Mouse (Mus musculus) frontal cortex, adult (tissue): ENCODE results near the gene Cd24a.

Experiments
- ATAC-seq: cut with Nextera tagmentation; 2 replicates; pipeline ENCODE4 v1.9.2; 2017; ENCODE audit warnings: mild to moderate bottlenecking, moderate library complexity, mixed read lengths; ENCODE audit not compliant: low TSS enrichment

Cd24a gene

DNA sequence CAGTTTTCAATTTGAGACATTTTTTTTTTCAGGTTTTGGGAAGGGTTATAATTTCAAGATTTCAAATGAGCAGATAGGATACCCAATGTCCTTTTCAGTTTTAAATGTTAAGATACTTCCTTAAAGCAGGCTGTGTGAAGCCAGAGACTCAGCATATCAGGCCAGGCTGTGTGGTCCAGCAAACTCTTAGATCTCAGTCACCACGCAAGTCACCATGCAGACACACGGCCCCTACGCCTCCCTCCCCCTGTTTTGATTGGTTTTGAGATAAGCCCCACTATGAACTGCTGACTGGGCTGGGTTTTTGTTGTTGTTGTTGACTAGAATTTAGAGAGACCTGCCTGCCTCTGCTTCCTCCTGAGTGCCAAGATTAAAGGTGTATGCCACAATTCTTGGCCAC is 3.2 kb downstream of the Cd24a start:
- ATAC-seq = no peak

DNA sequence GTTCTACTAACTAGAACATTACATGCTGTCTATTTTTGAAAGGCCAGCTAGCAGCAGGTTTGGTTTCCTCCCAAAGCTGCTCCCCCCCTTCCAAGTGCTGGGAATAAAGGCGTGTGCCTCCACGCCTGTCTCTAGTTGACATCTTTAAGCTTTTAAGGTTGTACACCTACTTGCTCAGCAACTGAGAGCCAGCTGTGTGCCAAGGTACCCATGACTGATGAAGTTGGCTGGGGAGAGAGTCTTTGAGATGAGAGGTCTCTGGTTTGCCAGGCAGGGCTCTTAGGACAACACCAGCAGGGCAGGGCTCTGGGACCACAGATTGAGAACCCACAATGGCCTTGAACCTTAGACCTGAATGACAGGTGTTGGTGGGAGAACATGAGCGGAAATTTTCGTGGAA is 6.5 kb downstream of the Cd24a start:
- no peak for ATAC-seq

DNA sequence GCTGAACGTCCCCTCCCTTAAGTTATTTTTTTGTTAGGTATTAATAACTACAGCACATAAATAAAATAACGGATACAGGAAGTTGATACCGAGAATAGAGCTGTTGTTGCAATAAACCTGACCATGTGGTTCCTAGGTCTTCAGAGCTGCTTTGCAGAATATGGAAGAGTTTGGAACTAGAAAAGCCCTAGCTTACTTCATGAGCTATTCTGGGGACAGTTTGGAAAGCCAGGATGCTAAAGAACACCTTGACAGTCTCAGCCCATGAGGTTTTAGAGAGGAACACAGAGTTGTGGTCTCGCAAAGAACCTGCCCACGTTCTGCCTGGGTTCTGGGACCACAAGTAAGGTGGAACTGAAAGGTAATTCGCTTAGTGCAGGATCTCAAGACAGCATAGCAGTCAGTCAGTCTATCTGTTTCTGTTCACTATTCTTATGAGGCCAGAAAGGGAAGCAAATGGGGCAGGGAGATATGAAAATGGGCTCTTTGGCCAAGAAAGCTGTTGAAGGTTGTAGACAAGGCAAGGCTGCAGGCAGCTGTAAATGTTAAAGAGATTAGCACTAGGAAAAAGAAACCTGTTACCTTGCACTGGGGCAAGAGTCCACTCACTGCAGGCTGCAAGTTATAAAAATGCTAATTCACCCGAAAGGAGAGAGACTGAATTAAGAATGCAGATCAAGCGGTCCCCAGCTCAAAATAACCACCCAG is 10.5 kb downstream of the Cd24a start:
- ATAC-seq = no peak

DNA sequence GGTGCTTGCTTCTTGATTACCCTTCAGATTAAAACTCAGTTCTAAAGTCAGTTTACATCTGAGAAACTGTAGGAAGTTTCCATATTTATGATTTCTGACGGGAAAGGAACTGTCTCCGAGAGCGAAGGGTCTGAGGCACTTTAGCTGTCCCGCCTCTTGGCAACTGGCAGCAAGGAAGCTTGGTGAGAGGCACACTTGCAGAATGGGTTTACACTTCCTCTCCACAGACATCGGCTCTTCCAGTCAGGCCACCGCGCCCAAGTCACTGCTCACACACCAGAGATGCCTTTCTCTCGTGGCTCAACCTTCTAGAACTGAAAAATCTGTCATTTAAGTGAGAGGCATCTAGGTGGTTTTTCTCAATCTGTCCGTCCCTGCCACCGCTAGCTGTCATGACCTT is 13.4 kb downstream of the Cd24a start:
- no peak for ATAC-seq

DNA sequence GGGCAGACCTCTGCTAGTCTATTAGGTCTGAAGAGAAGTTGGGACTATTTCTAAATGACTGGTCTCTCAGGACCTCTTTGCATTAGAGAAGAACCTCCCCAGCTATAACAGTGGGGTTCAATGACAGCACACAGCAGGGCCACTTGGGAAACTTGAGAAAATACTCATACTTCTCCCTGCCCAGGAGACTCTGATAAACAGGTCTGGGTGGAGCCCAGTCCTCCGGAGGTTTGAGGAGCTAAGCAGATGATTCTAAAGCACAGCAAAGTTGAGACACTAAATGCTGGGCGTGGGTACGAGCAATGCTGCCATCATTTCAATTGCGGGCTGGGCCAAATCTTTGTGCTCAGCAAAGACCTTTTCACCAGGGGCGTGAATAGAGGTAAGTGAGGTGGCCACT is 15.1 kb downstream of the Cd24a start:
- ATAC-seq = no peak

DNA sequence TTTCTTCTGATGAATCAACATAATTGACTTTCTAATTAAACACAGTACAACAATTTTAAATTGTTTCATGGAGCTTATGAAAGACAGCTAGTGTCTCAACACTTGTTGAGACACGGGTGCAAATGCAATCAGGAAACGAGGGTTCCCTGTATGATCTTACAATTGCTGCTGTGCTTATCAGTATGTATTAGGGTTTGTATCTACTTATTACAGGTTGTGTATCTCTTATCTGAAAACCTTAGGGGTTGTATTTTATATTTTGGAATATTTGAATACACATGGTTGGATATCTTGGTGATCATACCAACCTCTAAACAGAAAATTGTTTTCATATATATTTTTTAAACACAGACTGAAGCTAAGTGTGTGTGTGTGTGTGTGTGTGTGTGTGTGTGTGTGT is 16.1 kb downstream of the Cd24a start:
- ATAC-seq = no peak

DNA sequence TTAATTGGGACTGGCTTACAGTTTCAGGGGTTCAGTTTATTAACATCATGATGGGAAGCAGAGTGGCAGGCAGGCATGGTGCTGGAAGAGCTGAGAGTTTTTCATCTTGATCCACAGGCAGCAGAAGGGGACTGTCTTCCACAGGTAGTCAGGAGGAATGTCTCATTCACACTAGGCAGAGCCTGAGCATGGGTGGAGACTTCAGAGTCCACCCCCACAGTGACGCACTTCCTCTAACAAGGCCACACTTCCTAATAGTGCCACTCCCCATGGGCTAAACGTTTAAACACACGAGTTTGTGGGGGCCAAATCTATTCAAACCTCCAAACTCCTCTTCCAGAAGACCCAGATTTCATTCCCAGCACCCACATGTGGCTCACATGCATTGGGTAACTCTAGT is 16.8 kb downstream of the Cd24a start:
- no peak for ATAC-seq

DNA sequence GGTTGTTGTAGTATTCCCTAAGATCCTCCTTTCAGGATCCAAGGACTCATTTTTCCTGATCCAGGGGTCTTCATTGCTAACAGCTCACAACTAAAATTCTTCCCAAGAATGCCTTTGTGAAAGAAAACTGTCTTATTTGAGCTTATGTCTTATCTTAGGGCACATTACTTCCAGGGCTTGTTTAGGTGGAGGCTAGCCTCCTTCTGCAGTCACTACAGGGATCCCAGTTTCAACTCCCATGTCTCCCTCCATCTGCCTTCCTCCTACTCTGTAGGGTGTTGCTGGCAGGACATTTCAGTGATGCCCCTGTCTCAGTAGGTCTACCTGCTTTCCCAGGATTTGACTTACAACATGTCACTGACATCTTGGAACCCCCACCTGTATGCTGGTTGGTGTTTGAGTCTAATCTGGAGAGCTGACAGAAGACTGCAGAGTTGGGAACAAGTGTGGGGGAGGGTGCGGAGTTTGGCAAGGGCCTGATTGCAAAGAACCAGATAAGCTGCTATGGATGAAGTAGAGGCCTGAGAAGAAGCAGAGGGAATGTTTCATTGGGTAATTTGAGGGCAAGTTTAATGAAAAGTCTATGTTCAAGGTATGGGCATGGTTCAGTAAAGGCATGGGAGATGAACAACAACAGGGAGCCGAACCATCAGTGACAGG is 20.1 kb downstream of the Cd24a start:
- ATAC-seq = no peak

DNA sequence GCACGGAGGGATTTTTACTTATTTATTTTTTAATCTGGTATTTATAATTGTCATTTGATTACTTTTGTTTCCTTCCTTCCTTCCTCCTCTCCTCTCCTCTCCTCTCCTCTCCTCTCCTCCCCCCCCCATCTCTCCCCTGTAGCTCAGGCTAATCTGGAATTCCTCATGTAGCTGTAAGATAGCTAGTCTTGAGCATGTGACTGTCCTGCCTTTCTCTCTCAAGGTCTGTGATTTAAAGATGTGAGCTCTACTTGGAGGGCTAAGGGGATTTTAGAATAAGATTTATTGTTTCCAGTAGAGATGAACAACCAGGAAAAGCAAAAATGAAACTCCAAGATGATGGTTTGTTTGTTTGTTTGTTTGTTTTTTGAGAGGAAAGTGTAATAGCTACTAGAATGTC is 23.0 kb downstream of the Cd24a start:
- no peak for ATAC-seq

DNA sequence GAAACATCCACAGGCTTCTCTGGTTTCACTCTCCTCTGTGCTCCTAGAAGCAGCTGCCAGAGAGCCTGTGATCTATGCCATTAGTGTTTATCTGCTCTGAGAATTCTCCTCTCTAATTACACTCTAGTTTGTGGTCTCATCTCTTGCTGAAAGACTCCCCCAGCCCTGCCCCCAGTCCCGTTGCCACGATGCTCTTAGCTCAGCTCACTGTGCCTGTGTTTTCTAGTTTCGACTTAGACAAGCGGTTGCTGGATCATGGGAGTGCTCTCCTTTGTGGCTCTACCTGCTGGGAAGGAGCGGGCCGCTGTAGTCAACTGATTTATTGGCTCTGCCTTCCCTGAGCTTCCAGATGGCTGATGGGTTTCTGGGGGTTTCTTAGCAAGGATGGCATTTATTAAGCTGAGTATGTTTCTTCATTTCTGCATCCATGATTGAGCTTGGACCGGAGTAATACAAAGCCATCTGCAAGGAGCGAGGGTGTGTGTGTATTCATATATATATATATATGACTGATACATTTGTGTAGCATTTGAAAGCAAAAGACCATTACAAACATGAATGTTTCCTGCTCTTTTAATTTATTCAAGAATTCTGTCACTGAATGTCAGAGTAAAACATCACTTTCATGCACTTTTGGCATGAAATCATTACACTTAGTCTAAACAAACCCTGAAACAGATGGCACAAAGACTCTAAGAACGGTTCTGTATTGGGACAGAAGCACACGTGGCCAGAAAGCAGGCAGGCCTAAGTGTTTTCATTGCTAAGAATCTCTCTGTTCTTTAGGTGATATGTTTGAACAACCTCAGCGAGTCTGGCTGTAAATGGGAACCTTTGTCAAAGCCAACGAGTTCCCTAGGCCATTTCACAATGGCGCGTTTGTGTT is 23.7 kb downstream of the Cd24a start:
- ATAC-seq = no peak

DNA sequence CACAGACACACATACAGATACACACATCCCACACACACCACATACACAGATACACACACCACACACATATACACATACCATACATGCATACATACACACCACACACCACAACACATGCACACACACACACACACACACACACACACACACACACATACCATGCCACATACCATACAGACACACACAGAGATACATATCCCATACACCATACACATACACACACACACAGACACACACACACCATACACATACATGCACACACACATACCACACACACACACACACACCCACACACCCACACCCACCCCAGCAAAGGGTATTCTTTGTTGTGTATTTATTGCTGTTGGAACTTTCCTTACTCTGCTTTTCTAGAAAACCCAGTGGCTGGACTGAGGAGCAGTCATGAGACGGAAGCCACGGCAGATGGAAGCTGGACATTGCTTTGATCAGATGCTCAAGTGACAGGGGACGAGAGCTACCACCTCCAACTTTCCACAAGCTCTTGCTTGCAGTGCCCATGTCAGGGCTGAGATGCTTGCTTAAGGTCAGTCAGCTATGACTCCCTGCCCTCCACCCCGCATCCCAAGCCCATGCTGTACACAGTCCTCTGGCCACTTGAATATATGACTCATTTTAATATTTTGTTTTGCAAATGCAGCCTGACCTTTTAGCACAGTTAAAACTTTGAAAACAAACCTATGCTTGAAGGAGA is 26.0 kb downstream of the Cd24a start:
- no peak for ATAC-seq

DNA sequence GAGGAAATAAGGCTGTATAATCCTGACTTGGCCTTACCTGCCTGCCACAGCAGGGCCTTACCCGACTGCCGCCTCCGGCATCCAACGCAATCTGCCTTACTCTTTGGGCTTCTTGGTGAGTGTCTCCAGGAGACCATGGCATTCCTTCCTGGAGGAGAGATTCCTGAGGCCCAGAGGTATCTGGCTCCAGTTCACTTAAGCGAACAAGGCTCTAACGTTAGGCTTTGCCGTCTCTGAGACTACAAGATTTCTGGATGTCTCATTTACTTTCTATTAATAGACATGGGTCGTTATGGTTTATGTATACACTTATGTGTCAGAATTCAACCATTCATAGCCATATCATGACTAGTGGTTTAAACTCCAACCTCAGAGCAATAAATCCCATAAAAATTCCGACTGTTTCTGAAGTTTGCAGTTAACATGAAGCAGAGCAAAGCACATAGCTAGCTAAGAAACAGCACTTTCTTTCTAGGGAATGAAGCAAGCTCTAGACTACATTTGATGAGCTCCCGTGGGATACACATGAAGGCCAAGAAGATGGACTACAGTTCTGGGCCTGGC is 26.7 kb downstream of the Cd24a start:
- ATAC-seq = no peak

DNA sequence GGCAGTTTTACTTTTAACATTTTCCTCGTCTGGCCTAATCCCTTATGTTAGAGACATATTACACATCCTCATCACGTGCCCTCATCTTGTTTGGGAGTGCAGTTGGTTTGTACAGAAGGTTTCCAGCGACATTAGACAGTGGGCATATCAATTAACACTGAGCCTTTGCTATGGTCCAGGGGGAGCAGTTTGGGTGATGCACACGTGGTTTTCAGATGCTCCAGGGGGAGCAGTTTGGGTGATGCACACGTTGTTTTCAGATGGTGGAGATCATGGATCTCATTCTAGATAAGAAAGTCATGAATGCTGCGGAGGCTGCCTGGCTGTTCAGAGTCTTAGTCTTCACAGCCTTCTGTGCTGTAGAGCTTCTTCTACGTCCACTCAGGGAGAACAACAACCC is 27.8 kb downstream of the Cd24a start:
- ATAC-seq = no peak

DNA sequence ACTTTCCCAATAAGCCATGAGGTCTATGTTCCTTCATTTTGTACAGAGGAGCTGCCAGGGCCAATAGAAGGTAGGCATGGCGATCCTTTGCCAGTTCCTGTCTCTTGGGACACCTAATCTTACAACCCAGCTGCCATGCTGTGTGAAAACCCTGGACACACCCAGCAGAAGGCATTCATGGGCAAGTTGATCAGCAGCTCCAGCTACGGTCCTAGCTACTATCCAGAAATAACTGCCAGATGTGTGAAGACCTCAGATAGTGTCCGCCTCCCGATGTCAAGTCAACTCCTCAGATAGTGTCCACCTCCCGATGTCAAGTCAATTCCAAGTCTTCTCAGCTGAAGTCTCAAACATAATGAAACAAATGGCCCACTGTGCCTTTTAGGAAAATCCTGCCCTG is 31.4 kb downstream of the Cd24a start:
- ATAC-seq = no peak

DNA sequence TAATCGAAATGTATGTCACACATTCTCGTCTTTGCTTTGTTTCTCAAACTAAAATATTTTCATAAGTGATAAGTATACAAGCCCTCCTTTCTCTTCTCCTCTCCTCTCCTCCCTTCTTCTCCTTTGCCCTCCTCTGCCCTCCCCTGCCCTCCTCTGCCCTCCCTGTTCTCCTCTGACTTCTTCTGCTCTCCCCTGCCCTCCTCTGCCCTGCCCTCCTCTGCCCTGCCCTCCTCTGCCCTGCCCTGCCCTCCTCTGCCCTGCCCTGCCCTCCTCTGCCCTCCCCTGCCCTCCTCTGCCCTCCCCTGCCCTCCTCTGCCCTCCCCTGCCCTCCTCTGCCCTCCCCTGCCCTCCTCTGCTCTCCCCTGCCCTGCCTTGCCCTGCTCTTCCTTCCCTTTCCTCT is 31.9 kb downstream of the Cd24a start:
- no peak for ATAC-seq

DNA sequence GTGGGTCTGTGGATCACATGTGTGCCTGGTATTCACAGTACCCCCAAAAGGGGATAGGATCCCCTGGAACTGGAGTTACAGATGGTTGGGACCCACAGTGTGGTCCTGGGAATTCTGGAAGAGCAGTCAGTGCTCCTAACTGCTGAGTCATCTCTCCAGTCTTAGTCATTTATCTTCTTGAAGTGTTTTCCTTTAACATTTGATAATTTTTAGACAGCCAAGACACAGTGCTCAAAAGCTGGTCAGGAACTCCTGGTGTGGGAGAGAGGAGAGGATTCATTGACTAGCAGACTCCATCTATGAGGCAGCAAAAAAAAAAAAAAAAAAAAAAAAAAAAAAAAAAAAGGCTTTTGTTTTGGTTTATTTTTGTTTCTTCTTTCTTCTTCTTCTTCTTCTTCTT is 33.0 kb downstream of the Cd24a start:
- no peak for ATAC-seq

DNA sequence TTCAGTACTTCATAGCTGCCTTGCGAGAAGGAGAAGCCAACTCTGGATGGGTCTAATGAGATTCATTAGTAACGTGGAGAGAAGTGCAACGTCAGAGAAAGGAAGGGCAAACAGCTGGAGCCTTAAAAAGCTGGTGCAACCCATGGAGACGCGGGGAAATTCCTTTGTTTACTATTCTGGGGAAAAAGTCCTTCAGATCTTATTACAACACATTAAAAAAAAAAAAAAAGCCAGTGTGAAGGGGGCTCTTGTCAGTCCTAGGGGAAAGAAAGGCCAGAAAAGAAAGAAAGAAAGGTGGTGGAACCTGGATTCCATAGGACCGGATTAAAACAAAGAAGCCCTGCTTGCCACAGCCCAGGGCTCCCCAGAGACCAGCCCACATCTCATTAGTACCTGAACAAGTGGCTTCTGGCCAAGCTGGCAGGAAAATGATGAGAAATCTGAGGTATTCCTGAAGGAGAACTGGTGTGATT is 41.0 kb downstream of the Cd24a start:
- no peak for ATAC-seq

DNA sequence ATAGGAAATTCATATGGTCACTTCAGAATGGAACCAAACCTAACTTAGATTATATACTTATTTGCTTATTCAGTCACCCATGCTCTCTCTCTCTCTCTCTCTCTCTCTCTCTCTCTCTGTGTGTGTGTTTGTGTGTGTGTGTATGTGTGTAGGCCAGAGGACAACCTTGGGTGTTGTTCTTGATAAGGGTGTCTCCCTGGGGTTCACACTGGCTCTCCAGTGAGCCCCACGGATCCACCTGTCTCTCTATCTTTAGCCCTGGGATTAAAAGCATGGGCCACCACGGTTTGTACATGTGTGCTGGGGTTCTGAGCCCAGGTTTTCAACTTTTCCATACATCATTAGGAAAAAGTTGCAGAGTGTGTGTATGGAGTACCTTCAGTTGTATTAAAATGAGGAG is 41.9 kb downstream of the Cd24a start:
- ATAC-seq = no peak

DNA sequence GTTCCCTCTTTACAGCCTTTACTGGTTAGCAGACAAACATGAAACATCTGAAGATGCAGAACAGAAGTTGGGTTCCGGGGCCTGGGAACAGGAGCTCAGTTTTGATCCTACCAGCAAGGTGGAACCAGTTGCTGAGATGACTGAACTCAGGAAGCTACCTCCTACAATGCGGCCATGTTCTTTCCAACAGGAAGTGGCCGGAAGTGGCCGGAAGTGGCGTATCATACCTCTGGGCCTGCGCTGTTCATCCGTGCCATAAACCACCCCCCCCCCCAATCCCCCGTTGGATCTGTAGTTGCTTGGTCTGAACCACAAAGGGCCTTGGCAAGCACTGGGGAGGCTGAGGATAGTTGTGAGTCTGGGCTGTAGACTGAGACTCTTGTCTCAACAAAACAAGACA is 45.4 kb downstream of the Cd24a start:
- no peak for ATAC-seq

DNA sequence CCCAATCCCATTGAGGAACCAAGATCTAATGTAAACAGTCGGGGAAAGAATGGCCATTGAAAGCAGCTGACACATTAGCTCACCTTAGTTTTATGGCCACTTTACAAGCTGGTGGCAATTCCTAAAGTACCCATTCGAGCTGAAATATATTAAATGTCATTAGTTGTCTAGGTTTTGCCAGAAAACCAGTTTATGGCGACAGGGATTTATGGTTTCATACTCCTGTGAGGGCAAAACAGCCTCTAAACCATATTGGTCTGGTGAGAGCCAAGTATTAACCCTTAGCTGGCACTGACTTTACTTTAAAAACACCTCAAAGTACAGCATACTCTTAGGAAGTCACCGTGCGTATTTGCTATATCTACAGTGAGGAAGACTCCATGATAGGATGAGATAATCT is 46.3 kb downstream of the Cd24a start:
- no peak for ATAC-seq

DNA sequence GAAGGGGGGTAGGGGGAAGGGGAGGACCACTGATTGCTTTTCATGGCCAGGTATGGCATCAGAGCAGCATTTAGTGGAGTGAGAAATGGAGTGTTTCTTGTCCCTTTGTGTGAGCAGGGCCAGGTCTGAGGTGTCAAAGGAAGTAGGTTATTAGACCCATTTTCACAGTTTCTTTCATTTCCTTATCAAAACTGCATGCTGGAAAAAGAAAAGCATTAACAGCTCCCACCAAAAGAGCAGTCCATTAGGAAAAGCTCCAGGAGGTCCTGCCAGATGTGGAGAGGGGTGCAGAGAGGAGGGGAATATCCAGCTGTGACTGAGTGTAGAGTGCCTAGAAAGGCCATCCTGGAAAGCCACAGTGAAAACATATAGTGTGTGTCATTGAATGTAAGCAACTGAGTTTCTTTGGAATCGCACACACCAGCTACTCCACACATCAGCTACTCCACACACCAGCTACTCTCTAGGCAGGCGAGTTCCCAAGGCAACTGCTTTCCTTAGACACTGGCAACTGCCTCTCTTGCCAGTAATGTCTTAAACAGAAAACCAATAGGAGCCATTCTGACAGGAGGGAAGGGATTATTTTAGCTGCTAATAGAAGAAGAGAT is 46.8 kb downstream of the Cd24a start:
- ATAC-seq = no peak
